Mouse (Mus musculus) forebrain, embryonic 12.5 days (tissue): ENCODE measurements around the gene Irf3. TPM values are rescaled to one million over a fixed set of nuclear protein-coding genes. Genes with fewer than 3 reads are reported as not detected.
A peak's percentile ranks its signal among the peaks of the same experiment; 100 is the strongest.

Experiments used
- ATAC-seq: fragments of 200-750 bp; cut with Nextera tagmentation; 2 replicates; pipeline ENCODE4 v1.8.0; 2017; ENCODE audit warnings: moderate TSS enrichment; ENCODE audit not compliant: low FRiP score
- H3K27ac ChIP-seq: fragments of 300-500 bp; sonication (generic); 2 replicates; pipeline ENCODE4 v1.5.1; 2016; ENCODE audit warnings: mild to moderate bottlenecking
- H3K27me3 ChIP-seq: fragments of 300-500 bp; sonication (generic); 2 replicates; pipeline ENCODE4 v1.6.1; 2016; ENCODE audit warnings: mild to moderate bottlenecking
- H3K36me3 ChIP-seq: fragments of 300-500 bp; sonication (generic); replicated peaks from 2 replicates; pipeline ENCODE4 v1.6.1; 2016; ENCODE audit warnings: mild to moderate bottlenecking
- H3K4me1 ChIP-seq: fragments of 300-500 bp; sonication (generic); 2 replicates; pipeline ENCODE4 v1.6.1; 2016
- H3K4me2 ChIP-seq: fragments of 300-500 bp; sonication (generic); 2 replicates; pipeline ENCODE4 v1.6.1; 2016; ENCODE audit warnings: mild to moderate bottlenecking, moderate library complexity
- H3K4me3 ChIP-seq: fragments of 300-500 bp; sonication (generic); replicated peaks from 2 replicates; pipeline ENCODE4 v1.5.1; 2016; ENCODE audit warnings: mild to moderate bottlenecking
- H3K9ac ChIP-seq: fragments of 300-500 bp; sonication (generic); 2 replicates; pipeline ENCODE4 v1.6.1; 2016; ENCODE audit warnings: mild to moderate bottlenecking
- H3K9me3 ChIP-seq: fragments of 300-500 bp; sonication (generic); 2 replicates; pipeline ENCODE4 v1.6.1; 2016
- WGBS: fragments of 180-500 bp; shearing (Covaris S2); methylation state at CpG from one replicate; pipeline ENCODE4 v1.1.7; 2016; 5-methylcytosine and 5-hydroxymethylcytosine counted together
- polyA plus RNA-seq: library from polyadenylated mRNA; unstranded; fragments of >200 nt; fragmentation: Nextera tagmentation; extraction: Ambion mirVana; gene quantifications from 2 replicates; pipeline ENCODE4 v1.2.1, GENCODE M21; 2016

The Irf3 gene
- polyA plus RNA-seq, result 72.4 and 73.0 TPM in 2 replicates

GRCm38 (mm10) chr7:44997231-44997939 lies at the start of gene Irf3:
Irf3 (plus strand) TSS chr7:44997648.
- Histone ChIP-seq H3K9me3 (no peaks in the 10 kb centered on the region), H3K36me3 (peaks cover 62% of the 10 kb centered on the region), H3K27ac (peak within 1 kb of the TSS; percentile 82), H3K4me3 (peak within 1 kb of the TSS; percentile 66), H3K27me3 (no peaks in the 10 kb centered on the region), H3K4me1 (peaks cover 32% of the 10 kb centered on the region), H3K9ac (peak within 1 kb of the TSS; percentile 80), H3K4me2 (peak within 1 kb of the TSS; percentile 66)
- peak; percentile 92 for ATAC-seq
- WGBS, result under 1% methylated on average over 43 of the region's 43 CpGs

DNA sequence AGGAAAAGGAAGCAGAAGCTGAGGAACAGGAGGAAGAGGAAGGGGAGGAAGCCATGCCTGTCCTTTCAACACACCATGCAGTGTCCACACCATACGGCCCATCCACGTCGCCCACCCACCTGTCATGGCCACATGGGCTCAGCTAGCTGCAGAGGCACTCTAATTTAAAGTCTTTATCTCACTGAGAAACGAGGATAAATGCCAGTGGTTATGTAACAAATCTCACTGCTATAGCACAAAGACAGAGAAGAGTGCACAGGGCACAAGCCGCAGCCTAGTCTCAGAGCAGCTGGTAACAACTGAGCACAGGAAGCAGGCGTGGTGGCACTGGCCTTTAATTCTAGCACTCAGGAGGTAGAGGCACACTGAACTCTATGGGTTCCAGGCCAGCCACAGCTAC lies 47.5 kb upstream of the Irf3 start:
- H3K36me3 ChIP-seq, result no peaks in the 10 kb centered on the region
- H3K4me1 ChIP-seq, result peaks cover 18% of the 10 kb centered on the region
- no peak overlapping the region for H3K27ac ChIP-seq
- no peak overlapping the region for H3K9ac ChIP-seq
- peaks cover 43% of the 10 kb centered on the region for H3K27me3 ChIP-seq
- no peak overlapping the region for H3K4me2 ChIP-seq
- WGBS, result 77% methylated on average over 6 of the region's 6 CpGs
- no peaks in the 10 kb centered on the region for H3K9me3 ChIP-seq
- H3K4me3 ChIP-seq, result no peak overlapping the region
- ATAC-seq, result no peak

DNA sequence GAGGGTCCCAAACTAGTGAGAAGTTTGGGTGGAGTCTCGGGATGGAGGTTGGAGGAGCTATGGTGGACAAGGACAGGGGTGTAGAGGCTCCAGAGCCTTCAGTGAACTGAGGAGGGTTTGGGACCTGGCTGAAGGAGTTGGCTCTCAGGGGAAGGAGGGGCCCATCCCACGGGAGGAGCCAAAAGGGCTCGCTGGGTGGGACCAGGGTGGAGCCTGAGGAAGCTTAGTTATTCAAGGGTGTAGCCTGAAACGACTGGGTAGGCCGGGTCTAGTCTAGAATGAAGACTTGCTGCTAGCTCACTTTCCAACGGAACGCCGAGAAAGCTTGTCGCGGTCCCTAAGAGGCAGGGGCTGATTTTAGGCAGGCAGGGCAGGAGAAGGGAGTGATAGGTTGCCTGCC lies 45.5 kb upstream of the Irf3 start:
- no peaks in the 10 kb centered on the region for H3K36me3 ChIP-seq
- peaks cover 18% of the 10 kb centered on the region for H3K4me1 ChIP-seq
- H3K27me3 ChIP-seq, result peaks cover 43% of the 10 kb centered on the region
- peak overlapping the region; percentile 72 for H3K4me2 ChIP-seq
- no peaks in the 10 kb centered on the region for H3K9me3 ChIP-seq
- ATAC-seq, result peak; percentile 22; the same call in 1 of the 2 replicates
- H3K27ac ChIP-seq, result peak overlapping the region; percentile 47; the same call in 1 of the 2 replicates
- H3K9ac ChIP-seq, result peak overlapping the region; percentile 41
- under 1% methylated on average over 10 of the region's 10 CpGs for WGBS
- H3K4me3 ChIP-seq, result peak overlapping the region; percentile 42

DNA sequence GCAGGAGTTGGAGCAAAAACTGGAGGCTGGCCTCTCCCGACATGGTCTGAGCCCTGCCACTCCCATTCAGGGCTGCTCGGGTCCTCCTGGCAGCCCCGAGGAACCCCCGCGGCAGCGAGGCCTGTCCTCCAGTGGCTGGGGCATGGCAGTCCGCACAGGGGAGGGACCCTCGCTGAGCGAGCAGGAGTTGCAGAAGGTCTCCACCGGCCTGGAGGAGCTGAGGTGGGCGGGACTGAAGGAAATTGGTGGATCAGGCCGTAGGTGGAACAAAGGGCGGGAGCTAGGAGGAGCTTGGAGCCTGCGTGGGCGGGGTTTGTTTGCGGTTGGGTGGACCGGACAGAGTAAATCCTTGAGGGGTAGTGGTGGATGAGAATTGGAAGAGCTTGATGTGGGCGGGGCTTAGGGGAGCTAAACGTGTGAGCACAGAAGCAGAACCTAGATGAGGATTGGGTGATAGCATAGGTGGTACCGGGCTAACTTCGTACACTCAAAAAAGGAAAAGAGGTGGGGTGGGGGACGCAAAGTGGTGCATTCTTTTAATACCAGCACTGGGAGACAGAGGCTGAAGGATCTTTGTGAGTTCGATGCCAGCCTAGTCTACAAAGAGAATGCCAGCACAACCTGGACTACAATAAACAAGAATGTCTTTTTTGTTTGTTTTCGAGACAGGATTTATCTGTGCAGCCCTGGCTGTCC lies 44.7 kb upstream of the Irf3 start:
- Histone ChIP-seq H3K9me3 (no peaks in the 10 kb centered on the region), H3K4me1 (peaks cover 18% of the 10 kb centered on the region), H3K36me3 (no peaks in the 10 kb centered on the region), H3K9ac (peak overlapping the region; percentile 41), H3K27me3 (peaks cover 43% of the 10 kb centered on the region), H3K4me2 (peak overlapping the region; percentile 72), H3K4me3 (peak overlapping the region; percentile 42), H3K27ac (peak overlapping the region; percentile 47)
- peak; percentile 87 for ATAC-seq
- 8% methylated on average over 24 of the region's 24 CpGs for WGBS

- 64% methylated on average over 14 of the region's 14 CpGs for WGBS
- no peak overlapping the region for H3K4me3 ChIP-seq
- no peak overlapping the region for H3K27ac ChIP-seq
- H3K9me3 ChIP-seq, result no peaks in the 10 kb centered on the region
- peaks cover under 1% of the 10 kb centered on the region; the same call in 1 of the 2 replicates for H3K36me3 ChIP-seq
- H3K27me3 ChIP-seq, result peaks cover 43% of the 10 kb centered on the region
- peaks cover 18% of the 10 kb centered on the region for H3K4me1 ChIP-seq
- no peak for ATAC-seq
- H3K9ac ChIP-seq, result no peak overlapping the region
- no peak overlapping the region for H3K4me2 ChIP-seq
These were observed 43.9 kb upstream of the Irf3 start for GRCm38 (mm10) chr7:44953561-44953960.

GRCm38 (mm10) chr7:44954091-44954885 lies 43.2 kb upstream of the Irf3 start:
- Histone ChIP-seq H3K9ac (no peak overlapping the region), H3K4me3 (no peak overlapping the region), H3K4me2 (no peak overlapping the region), H3K36me3 (peaks cover 7% of the 10 kb centered on the region), H3K4me1 (peaks cover 18% of the 10 kb centered on the region), H3K9me3 (no peaks in the 10 kb centered on the region), H3K27me3 (peaks cover 41% of the 10 kb centered on the region), H3K27ac (no peak overlapping the region)
- ATAC-seq, result no peak
- WGBS, result 84% methylated on average over 12 of the region's 12 CpGs

GRCm38 (mm10) chr7:44955628-44956027 lies 41.8 kb upstream of the Irf3 start:
- Histone ChIP-seq H3K27me3 (peaks cover 28% of the 10 kb centered on the region), H3K4me2 (no peak overlapping the region), H3K9me3 (no peaks in the 10 kb centered on the region), H3K9ac (no peak overlapping the region), H3K4me1 (peaks cover 18% of the 10 kb centered on the region), H3K27ac (no peak overlapping the region), H3K4me3 (no peak overlapping the region), H3K36me3 (peaks cover 15% of the 10 kb centered on the region)
- no peak for ATAC-seq
- 58% methylated on average over 5 of the region's 5 CpGs for WGBS

- Histone ChIP-seq H3K4me1 (peaks cover 18% of the 10 kb centered on the region), H3K9ac (no peak overlapping the region), H3K27me3 (peaks cover 22% of the 10 kb centered on the region), H3K9me3 (no peaks in the 10 kb centered on the region), H3K27ac (no peak overlapping the region), H3K36me3 (peaks cover 22% of the 10 kb centered on the region), H3K4me2 (no peak overlapping the region), H3K4me3 (no peak overlapping the region)
- 62% methylated on average over 6 of the region's 6 CpGs for WGBS
- no peak for ATAC-seq
These were observed 41.2 kb upstream of the Irf3 start for GRCm38 (mm10) chr7:44956266-44956665.

- peak overlapping the region; percentile 1; the same call in 1 of the 2 replicates for H3K9ac ChIP-seq
- H3K27ac ChIP-seq, result no peak overlapping the region
- H3K36me3 ChIP-seq, result peaks cover 32% of the 10 kb centered on the region
- H3K9me3 ChIP-seq, result no peaks in the 10 kb centered on the region
- H3K4me1 ChIP-seq, result peaks cover 9% of the 10 kb centered on the region
- ATAC-seq, result no peak
- H3K27me3 ChIP-seq, result peaks cover 11% of the 10 kb centered on the region
- no peak overlapping the region for H3K4me2 ChIP-seq
- H3K4me3 ChIP-seq, result no peak overlapping the region
- 77% methylated on average over 20 of the region's 20 CpGs for WGBS
These were observed 40.1 kb upstream of the Irf3 start for GRCm38 (mm10) chr7:44957183-44957835.

DNA sequence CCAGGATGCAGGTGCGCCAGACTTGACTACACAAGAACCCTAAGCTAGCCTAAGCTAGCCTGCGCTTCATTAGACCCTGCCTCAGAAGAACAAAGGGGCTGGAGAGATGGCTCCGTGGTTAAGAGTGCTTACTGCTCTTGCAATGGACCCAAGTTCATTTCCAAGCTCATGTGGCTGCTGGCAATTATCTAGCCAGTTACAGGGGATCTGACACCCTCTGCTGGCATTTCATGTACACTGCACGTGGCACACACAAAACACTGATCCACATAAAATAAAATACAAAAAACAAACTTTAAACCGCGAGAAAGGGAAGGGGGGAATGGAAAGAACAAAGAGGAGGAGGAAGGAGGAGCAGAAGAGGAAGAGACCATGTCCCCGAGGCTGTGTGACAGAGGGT lies 39.2 kb upstream of the Irf3 start:
- H3K4me1 ChIP-seq, result no peaks in the 10 kb centered on the region
- H3K9me3 ChIP-seq, result no peaks in the 10 kb centered on the region
- no peak overlapping the region for H3K4me2 ChIP-seq
- peaks cover 5% of the 10 kb centered on the region; the same call in 1 of the 2 replicates for H3K27me3 ChIP-seq
- no peak for ATAC-seq
- WGBS, result 61% methylated on average over 7 of the region's 7 CpGs
- H3K36me3 ChIP-seq, result peaks cover 40% of the 10 kb centered on the region
- H3K27ac ChIP-seq, result no peak overlapping the region
- no peak overlapping the region for H3K4me3 ChIP-seq
- no peak overlapping the region for H3K9ac ChIP-seq

DNA sequence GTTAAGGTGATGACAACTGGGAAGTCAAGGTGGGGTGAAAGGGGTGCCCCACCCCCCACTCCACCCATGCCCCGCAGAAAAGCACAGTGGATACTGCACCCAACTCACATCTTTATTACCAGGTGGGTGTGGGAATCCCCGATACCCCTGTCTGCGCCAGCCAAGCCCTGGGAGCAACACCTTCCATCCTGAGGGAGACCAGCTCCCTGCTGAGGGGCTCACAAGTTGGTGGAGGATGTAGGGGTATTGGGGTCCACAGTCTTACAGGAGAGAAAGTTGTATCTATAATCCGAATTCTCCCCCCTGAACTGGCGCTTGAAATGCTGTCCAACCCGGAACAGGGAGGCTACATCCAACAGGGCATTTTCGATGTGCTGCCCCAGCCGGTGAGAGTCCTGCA lies 38.2 kb upstream of the Irf3 start:
- H3K9ac ChIP-seq, result no peak overlapping the region
- no peaks in the 10 kb centered on the region for H3K9me3 ChIP-seq
- no peaks in the 10 kb centered on the region; the same call in 1 of the 2 replicates for H3K27me3 ChIP-seq
- H3K36me3 ChIP-seq, result peaks cover 47% of the 10 kb centered on the region
- no peak overlapping the region for H3K4me2 ChIP-seq
- 95% methylated on average over 8 of the region's 8 CpGs for WGBS
- no peak for ATAC-seq
- H3K27ac ChIP-seq, result no peak overlapping the region
- H3K4me1 ChIP-seq, result no peaks in the 10 kb centered on the region
- H3K4me3 ChIP-seq, result no peak overlapping the region
